ENCODE assay signal across 1 mouse cellular context in the genomic region with DNA sequence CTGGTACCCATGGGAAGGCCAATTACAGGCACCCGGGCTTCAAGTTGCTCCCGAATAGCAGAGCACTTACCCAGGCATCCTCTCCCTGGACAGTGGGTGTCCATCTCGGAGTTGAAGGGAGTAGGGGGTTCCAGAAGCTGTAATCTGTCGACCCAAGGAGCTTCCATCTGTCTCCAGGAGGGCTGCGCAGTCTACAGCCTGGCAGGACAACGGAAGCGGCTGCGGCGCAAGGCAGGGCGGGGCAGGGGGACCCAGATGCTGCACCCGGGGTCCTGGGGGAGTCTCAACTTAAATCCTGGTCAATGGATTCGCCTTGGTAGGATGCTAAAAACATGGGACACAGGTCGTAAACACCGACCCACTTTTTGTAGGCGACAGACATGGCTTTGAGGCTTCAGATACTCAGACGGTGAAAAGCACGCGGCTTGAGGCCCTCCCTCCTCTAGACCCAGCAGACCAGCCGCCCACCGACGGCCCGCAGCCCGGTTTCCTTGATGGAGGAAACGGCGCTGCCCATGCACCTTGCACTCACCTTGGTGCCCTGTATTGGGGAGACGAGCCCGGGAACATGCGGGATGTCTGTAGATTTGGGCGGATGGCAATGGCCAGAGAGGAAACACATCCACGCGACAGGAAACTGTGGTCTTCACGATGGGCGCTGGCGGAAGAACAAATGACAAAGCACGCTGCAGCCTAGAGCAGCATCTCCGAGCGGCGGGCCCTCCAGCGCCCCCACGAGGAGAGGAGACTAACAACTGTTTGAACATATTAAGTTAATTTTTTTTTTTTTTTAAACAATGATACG.
TF ChIP-seq lines count a peak whose summit lies in the region.

No protein-coding gene starts in this region.

TF ChIP-seq in CH12.LX, 34 proteins besides CTCF, POLR2A, EP300 and RAD21:
- TF ChIP-seq JUND (conservative IDR thresholded peaks at IDR 0.05; ENCODE audit: low read depth, low read length) (peak; percentile 61), PAX5 (IDR thresholded peaks at IDR 0.05; ENCODE audit: low read length) (no peak), KAT2A (IDR thresholded peaks at IDR 0.05; ENCODE audit: insufficient replicate concordance, low read length) (peak; percentile 81), HCFC1 (IDR thresholded peaks at IDR 0.05; ENCODE audit: low read depth, low read length) (peak; percentile 89), IRF4 (IDR thresholded peaks at IDR 0.05; ENCODE audit: low read depth, low read length) (no peak), ZNF384 (IDR thresholded peaks at IDR 0.05; ENCODE audit: low read depth, low read length) (peak; percentile 93), BHLHE40 (IDR thresholded peaks at IDR 0.05; ENCODE audit: low read depth, low read length) (peak; percentile 38; the same call in 1 of the 2 replicates), CHD2 (IDR thresholded peaks at IDR 0.05; ENCODE audit: low read length) (no peak), MAZ (IDR thresholded peaks at IDR 0.05; ENCODE audit: low read depth, low read length) (peak; percentile 70; the same call in 1 of the 2 replicates), SIN3A (IDR thresholded peaks at IDR 0.05; ENCODE audit: low read length) (peak; percentile 95), ZMIZ1 (IDR thresholded peaks at IDR 0.05; ENCODE audit: low read depth, low read length) (peak; percentile 84), JUN (IDR thresholded peaks at IDR 0.05; ENCODE audit: insufficient read depth, low read depth, low read length) (no peak; the same call in 1 of the 2 replicates), TBP (conservative IDR thresholded peaks at IDR 0.05; ENCODE audit: low read depth, low read length) (peak; percentile 93), ZC3H11A (IDR thresholded peaks at IDR 0.05; ENCODE audit: low read depth, low read length) (no peak), RCOR1 (conservative IDR thresholded peaks at IDR 0.05; ENCODE audit: low read depth, low read length) (0 out of 2 replicates have a peak, but pooled peaks have one; percentile 46), NELFE (IDR thresholded peaks at IDR 0.05; ENCODE audit: low read depth, low read length) (peak; percentile 89), TCF12 (IDR thresholded peaks at IDR 0.05; ENCODE audit: low read depth, low read length) (peak; percentile 90), MEF2A (IDR thresholded peaks at IDR 0.05; ENCODE audit: borderline replicate concordance, low read depth, low read length) (peak; percentile 65), GABPA (IDR thresholded peaks at IDR 0.05; ENCODE audit: insufficient replicate concordance, low read depth, low read length) (peak; percentile 77), ELF1 (IDR thresholded peaks at IDR 0.05; ENCODE audit: low read depth, low read length) (peak; percentile 81), ETS1 (conservative IDR thresholded peaks at IDR 0.05; ENCODE audit: low read depth, low read length) (0 out of 2 replicates have a peak, but pooled peaks have one; percentile 40), UBTF (IDR thresholded peaks at IDR 0.05; ENCODE audit: low read depth, low read length) (no peak), MAX (IDR thresholded peaks at IDR 0.05; ENCODE audit: low read length) (peak; percentile 98), MYC (IDR thresholded peaks at IDR 0.05; ENCODE audit: low read depth, low read length) (peak; percentile 100), USF2 (conservative IDR thresholded peaks at IDR 0.05; ENCODE audit: low read depth, low read length) (no peak), USF1 (IDR thresholded peaks at IDR 0.05; ENCODE audit: low read depth, low read length) (no peak), POLR2AphosphoS2 (IDR thresholded peaks at IDR 0.05; ENCODE audit: low read depth, low read length) (peak; percentile 81), ZKSCAN1 (IDR thresholded peaks at IDR 0.05; ENCODE audit: borderline replicate concordance, low read depth, low read length) (no peak), MXI1 (IDR thresholded peaks at IDR 0.05; ENCODE audit: low read depth, low read length) (peak; percentile 98), NRF1 (IDR thresholded peaks at IDR 0.05; ENCODE audit: low read depth, low read length) (no peak), MAFK (IDR thresholded peaks at IDR 0.05; ENCODE audit: insufficient replicate concordance, low read length) (peak; percentile 13; the same call in 1 of the 2 replicates), SMC3 (IDR thresholded peaks at IDR 0.05; ENCODE audit: low read depth, low read length) (no peak), E2F4 (IDR thresholded peaks at IDR 0.05; ENCODE audit: insufficient replicate concordance, low read depth, low read length) (no peak), CHD1 (IDR thresholded peaks at IDR 0.05; ENCODE audit: low read depth, low read length) (no peak)
